ENCODE assay signal across 24 mouse cellular contexts in genomic region chr2:48766513-48766912, GRCm38 (mm10). TPM values are rescaled to one million over a fixed set of nuclear protein-coding genes. Genes with fewer than 3 reads are reported as not detected.
DNase-seq lines count a peak whose midpoint lies in the region; ATAC-seq and TF ChIP-seq lines count a peak whose summit lies in the region.
"Had no signal": no experiment of that assay in that cellular context is flagged by ENCODE, and none has a peak within 500 bp of the region (broad histone marks: within the 10 kb centered on the region; RNA-seq: fewer than 3 reads in every experiment).

No protein-coding gene starts in this region.

- H3K9ac ChIP-seq in kidney, embryonic 15.5 days = no peak overlapping the region
- H3K9ac ChIP-seq: forebrain, embryonic 13.5 days; forebrain, postnatal 0 days; hindbrain, embryonic 14.5 days had no signal

- H3K4me2 ChIP-seq in kidney, embryonic 15.5 days = no peak overlapping the region
- H3K4me2 ChIP-seq: forebrain, embryonic 13.5 days; hindbrain, embryonic 14.5 days had no signal

- H3K4me1 ChIP-seq in kidney, adult 2 months (ENCODE audit: control insufficient read depth, insufficient read depth, low read length) = no peaks in the 10 kb centered on the region
- H3K4me1 ChIP-seq in kidney, embryonic 15.5 days = no peaks in the 10 kb centered on the region
- H3K4me1 ChIP-seq: embryonic facial prominence, embryonic 10.5 days; forebrain, embryonic 13.5 days; heart, embryonic 10.5 days; hindbrain, embryonic 10.5 days had no signal

- WGBS in kidney, adult 2 months = 91% methylated on average over 5 of the region's 5 CpGs
- WGBS in kidney, embryonic 15.5 days = 89% methylated on average over 5 of the region's 5 CpGs

- no peak for TF ChIP-seq CTCF in kidney, adult 2 months (conservative IDR thresholded peaks at IDR 0.05; ENCODE audit: insufficient read depth, insufficient read length, low read depth, low read length)

- no peaks in the 10 kb centered on the region for H3K36me3 ChIP-seq in kidney, adult 2 months (ENCODE audit: control insufficient read depth, insufficient read depth, low read length)
- H3K36me3 ChIP-seq in kidney, embryonic 15.5 days = no peaks in the 10 kb centered on the region
- H3K36me3 ChIP-seq: embryonic facial prominence, embryonic 10.5 days; heart, embryonic 10.5 days; hindbrain, embryonic 10.5 days had no signal

- no peak overlapping the region for H3K27ac ChIP-seq in kidney, adult 2 months (ENCODE audit: insufficient read depth, low read depth, low read length)
- H3K27ac ChIP-seq in kidney, embryonic 15.5 days = no peak overlapping the region
- H3K27ac ChIP-seq: embryonic facial prominence, embryonic 10.5 days; forebrain, embryonic 13.5 days; heart, embryonic 10.5 days; hindbrain, embryonic 10.5 days; hindbrain, embryonic 14.5 days had no signal

- TF ChIP-seq POLR2A in kidney, adult 2 months (IDR thresholded peaks at IDR 0.05; ENCODE audit: low read depth, low read length) = no peak

- no peak overlapping the region for H3K4me3 ChIP-seq in kidney, adult 2 months (ENCODE audit: insufficient read depth, low read depth, low read length)
- no peak overlapping the region for H3K4me3 ChIP-seq in kidney, embryonic 15.5 days (replicated peaks)
- H3K4me3 ChIP-seq: embryonic facial prominence, embryonic 10.5 days; forebrain, embryonic 13.5 days; heart, embryonic 10.5 days; hindbrain, embryonic 10.5 days had no signal

- no peak for ATAC-seq in kidney, embryonic 15.5 days (replicated peaks; ENCODE audit: low FRiP score)
- ATAC-seq in hematopoietic stem cell, adult 5-6 weeks (replicated peaks in 1 of 2; ENCODE audit: insufficient read depth in 1 of 2, low FRiP score in 2 of 2, low TSS enrichment in 1 of 2, low read depth in 1 of 2, poor library complexity in 2 of 2, severe bottlenecking in 2 of 2) = peak; percentile 63 to 68
- no peak for ATAC-seq in inflammation-experienced regulatory T-cells, adult 6 months
- ATAC-seq: activated CD4-positive, CD25-positive, alpha-beta regulatory T cell, adult 4 months; forebrain, embryonic 13.5 days; forebrain, postnatal 0 days; Patski had no signal

- H3K9me3 ChIP-seq in kidney, embryonic 15.5 days (replicated peaks) = no peaks in the 10 kb centered on the region
- H3K9me3 ChIP-seq: embryonic facial prominence, embryonic 10.5 days; forebrain, embryonic 13.5 days; heart, embryonic 10.5 days; hindbrain, embryonic 10.5 days had no signal

- peak; percentile 1 for DNase-seq in kidney, adult 2 months
- peak; percentile 8 for DNase-seq in lung, postnatal 36 days
- no peak for DNase-seq in lung, adult 18-20 months
- peak; percentile 2 for DNase-seq in skeletal muscle tissue, adult 2 months (ENCODE audit: low read depth, low spot score)
- DNase-seq in cerebellum, adult 8-10 months = no peak
- DNase-seq: adrenal gland, postnatal 14 days; cerebellum, adult 11-12 months; cerebellum, adult 9-11 months; cerebellum, postnatal 36 days; forebrain, postnatal 0 days; gastrocnemius, postnatal 25 days; heart, adult 11 months; heart, postnatal 14 days had no signal

- H3K27me3 ChIP-seq in kidney, adult 2 months (replicated peaks; ENCODE audit: control insufficient read depth, insufficient read depth, low read length) = no peaks in the 10 kb centered on the region
- no peaks in the 10 kb centered on the region for H3K27me3 ChIP-seq in kidney, embryonic 15.5 days
- H3K27me3 ChIP-seq: CH12.LX; forebrain, embryonic 13.5 days had no signal

RNA-seq across cellular contexts. Expression of gene Acvr2a, which starts 47.4 kb away (rescaled TPM):
- 3.4 and 4.3 TPM in 2 replicates for polyA plus RNA-seq in kidney, adult 2 months (2012; rRNA removed)
- polyA plus RNA-seq in kidney, embryonic 15.5 days (2015; fragmentation: Nextera tagmentation; extraction: Ambion mirVana) = 13.3 and 14.0 TPM in 2 replicates
- total RNA-seq in hematopoietic stem cell, adult 5-6 weeks (2017) = 7.4 and 11.4 TPM in 2 replicates
- 1 to 10 TPM; 2.1 to 3.4 (median 3.1) TPM for polyA plus RNA-seq in inflammation-experienced regulatory T-cells, adult 6 months (2017; shearing (Covaris generic))

Comparison
In these comparisons a context has a peak if more than half of its experiments do, and no peak if none do; other contexts are left out.
1. DNase-seq: peak in kidney, adult 2 months (single experiment), lung, postnatal 36 days (single experiment) and skeletal muscle tissue, adult 2 months (single experiment); none in lung, adult 18-20 months (0 of 2) and cerebellum, adult 8-10 months (single experiment).
2. ATAC-seq: peak in hematopoietic stem cell, adult 5-6 weeks (2 of 2); none in kidney, embryonic 15.5 days (single experiment) and inflammation-experienced regulatory T-cells, adult 6 months (single experiment).